Mouse (Mus musculus): ENCODE data around the gene Arglu1. TPM values are rescaled to one million over a fixed set of nuclear protein-coding genes. Genes with fewer than 3 reads are reported as not detected.

Arglu1 gene
- 34.8 and 37.4 TPM in 2 replicates for polyA plus RNA-seq (2012; rRNA removed)

GRCm38 (mm10) chr8:8690146-8691092 lies at the start of gene Arglu1:
Gene Arglu1, minus strand, starts transcription at chr8:8690521.

GRCm38 (mm10) chr8:8661103-8661758 lies 29.1 kb downstream of the Arglu1 start, which contains the start of gene Efnb2:
Gene Efnb2, minus strand, starts transcription at chr8:8661242.

Other genes with a start within 250 kb of the Arglu1 start
- gene Efnb2, start 29.3 kb downstream of the Arglu1 start, polyA plus RNA-seq (2012; rRNA removed), result 0.99 and 1.3 TPM in 2 replicates

All from liver, embryonic 14 days (tissue).